Mouse (Mus musculus) spleen, adult 18-20 months (tissue): ENCODE results near the gene Trim46.

ENCODE experiments used
- DNase-seq, 2 experiments: peaks; one replicate each; pipeline ENCODE4 v3.0.0; 2022; ENCODE audit warnings: mixed read lengths in 2 of 2

Trim46 gene

DNA sequence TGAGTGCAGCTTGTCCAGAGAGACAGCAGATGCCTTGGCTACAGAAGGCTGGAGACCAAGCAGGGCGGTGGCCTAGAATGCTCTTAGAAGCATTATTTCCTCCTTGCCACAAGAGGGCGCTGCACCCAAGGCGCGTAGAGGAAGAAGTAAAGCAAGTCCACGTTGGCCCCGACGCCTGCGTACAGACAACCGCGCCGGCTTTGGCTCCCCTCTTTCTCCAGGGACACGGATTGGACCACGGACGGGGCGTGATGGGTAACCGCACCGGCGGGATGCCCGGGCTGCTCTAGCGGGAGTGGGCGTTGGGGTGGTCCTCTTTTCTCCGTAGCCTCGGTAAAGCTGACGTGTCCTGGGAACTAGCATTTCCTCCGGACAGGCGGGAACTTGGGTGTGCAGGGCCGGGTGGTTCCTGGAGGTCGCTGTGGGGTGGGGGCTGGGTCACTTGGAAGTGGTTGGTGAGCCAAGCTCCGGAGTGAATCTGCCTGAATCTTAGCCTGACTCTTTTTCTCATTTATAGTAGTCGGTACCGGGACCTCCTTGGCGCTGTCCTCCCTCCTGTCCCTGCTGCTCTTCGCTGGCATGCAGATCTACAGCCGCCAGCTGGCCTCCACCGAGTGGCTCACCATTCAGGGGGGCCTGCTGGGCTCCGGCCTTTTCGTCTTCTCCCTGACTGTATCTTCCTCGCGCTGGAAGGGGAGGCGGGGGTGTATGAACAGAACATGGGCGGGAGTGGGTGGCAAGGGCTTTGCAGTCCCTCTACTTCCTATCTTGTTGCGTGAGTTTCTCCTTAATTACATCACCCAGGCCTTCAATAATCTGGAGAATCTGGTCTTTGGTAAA lies at the start of gene Trim46:
Gene Trim46 (minus strand): TSS at position 49 of the 840 bp plus-strand sequence.
- DNase-seq = peak; percentile 75 to 85

DNA sequence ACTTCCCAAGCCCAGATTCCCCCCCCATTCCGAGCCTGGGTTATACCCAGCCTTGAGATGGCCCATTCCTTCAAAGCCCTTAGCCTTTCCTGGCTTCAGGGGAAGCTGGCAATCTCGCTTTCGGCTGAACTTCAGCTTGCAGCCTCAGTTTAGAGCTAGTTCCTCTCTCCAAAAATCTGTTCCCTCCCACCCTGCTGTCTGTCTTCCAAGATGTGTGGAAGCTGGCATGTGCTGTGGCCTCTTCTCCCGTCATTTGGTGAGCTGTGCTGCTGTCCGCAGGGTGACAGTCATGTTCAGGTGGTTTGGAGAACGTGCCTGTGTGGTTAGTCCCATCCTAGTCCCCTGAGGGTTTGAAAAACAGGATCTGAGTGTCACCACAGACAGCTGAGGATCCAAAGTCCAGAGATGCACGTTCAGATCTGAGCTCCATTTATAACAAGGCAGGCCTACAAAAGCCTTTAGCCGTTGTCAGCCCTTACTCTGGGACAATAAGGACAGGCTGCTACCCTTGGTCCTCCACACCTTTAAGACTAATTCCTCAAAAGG lies 49.6 kb upstream of the Trim46 start:
- no peak for DNase-seq

DNA sequence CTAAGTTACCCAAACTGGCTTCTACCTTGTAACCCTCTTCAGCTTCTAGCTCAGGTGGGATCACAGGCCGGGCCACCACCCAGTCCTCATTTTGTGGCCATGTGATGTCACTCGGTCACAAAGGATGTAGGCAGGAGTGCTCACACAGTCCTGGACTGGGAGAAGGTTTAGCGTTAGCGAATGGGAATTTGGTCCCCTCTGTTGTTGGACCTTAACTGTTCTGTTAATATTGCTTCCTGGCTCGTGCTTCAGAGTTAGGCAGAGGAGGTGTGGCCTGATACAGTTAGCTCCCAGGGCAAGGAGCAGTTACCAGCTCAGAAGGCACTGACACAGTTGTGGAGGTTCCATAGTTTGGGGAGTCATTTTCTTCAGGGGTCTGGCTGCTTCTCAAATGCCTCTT lies 48.1 kb upstream of the Trim46 start:
- DNase-seq = no peak

DNA sequence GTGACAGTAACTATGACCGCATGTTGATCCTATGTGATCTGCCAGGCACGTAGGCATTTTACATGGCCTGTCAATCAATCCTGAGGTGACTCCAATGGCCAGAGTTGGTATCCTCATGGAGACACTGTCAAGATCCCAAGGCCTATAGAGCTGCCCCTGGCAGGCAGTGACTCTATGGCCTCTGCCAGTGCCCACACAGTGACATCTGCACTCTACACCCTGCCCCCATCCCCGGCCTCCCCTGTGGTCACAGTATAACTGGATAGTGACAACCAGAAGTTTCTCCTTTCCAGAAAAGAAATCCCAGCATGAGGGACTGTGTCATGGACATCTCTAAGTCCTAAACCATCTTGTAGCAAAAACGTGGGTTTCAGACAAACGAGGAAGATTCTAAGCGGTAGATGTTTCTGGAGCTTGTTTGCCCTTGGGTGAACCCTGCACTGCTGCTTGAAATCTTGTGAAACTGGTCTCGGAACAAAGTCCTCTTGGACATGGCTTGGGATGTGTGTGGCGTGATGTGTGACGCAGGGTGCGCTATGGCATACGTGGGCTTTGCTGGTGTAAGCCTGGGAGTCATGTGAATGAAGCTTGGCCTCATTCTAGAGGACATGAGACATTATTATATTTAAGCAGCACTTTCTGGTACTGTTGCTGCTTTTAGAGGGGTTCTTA lies 47.3 kb upstream of the Trim46 start:
- DNase-seq = no peak

DNA sequence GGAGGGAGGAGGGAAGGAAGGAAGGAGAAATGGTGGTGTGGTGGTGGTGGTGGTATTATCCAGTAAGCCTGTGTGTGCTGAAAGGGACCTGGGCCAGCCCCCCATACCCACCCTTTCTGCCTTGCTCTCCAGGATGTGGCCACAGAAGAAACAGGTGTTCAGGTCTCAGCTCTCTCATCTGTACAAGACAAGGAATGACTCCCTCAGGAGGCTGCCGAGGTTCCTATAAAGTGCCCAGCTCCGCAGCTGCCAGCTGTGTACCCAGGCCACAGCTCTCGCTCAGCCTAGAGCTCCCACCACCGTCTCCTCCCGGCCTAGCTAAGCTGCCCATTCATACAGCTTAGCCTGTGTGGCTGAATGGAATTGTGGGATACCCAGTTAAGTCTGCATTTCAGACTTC lies 46.2 kb upstream of the Trim46 start:
- no peak for DNase-seq

DNA sequence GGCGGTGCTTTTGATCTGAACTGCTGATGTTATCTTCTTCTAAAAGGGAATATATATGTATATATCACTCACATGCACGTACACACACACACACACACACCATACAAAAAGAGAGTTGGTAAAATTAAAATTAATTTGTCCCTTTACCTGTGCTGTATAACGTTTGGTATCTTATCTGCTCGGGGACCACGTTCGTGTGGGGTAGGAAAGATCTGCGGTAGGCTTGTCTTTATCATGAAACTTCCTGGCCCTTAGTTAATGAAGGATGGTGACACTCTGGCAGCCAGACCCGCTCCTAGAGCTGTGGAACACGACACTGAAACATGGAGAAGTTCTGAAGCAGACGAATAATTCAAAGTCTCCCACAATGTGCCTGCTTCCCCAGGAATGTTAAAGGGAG lies 45.8 kb upstream of the Trim46 start:
- DNase-seq = no peak

DNA sequence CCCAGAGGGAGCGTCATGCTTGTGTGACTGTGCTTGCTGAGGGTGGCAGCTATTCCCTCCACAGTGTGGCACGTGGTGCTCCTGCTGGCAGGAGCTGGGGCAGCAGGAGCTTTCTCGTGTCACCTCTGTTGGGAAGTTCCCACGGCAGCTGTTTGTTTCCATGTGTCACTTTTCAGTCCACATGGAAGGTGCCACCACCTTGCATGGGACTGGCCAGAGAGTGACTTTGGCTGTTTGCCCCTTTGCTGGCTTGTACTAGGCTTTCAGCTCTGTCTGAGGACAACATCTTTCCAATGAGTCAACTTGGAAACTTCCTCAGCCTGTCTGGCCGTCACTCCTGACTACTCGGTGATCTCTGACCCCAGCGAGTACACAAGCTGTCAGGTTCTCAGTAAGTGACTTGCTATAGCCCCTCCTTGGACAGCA lies 42.4 kb upstream of the Trim46 start:
- no peak for DNase-seq

DNA sequence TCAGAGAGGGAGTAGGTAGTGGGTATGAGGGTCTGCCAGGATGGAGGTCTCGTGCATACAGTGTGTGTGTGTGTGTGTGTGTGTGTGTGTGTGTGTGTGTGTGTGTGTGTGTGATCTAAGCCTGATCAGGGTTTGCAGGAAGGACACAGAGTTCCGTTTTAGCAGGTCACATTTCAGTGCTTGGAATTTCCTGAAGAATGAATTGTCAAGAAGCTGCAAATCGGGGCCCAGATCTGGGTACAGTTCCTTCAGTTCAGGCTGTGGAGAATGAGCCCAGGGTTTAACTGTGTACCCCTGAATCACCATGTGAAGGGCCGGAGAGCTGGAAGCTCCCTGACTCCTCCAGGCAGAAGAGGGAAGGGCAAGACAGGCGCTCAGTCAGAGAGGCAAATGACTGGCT lies 41.2 kb upstream of the Trim46 start:
- no peak for DNase-seq

DNA sequence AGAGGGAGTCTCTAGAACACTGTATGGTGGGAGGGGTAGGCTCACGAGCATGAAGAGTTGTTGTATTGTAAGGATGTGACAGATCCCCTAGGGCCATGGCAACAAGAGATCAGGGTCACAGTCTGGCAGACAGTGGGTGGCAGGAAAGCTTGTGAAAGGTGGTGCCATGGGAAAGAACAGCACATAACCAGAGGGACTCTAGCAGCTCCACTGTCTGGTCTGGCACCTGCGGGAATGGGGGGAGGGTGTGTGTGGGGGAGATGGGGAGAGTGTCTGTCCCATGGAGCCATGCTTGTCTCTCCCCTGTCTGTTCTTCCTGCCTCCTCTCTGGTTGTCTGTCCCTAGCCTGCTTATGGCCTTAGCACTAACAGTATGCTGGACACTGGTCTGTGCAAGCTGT lies 39.4 kb upstream of the Trim46 start:
- DNase-seq = no peak

DNA sequence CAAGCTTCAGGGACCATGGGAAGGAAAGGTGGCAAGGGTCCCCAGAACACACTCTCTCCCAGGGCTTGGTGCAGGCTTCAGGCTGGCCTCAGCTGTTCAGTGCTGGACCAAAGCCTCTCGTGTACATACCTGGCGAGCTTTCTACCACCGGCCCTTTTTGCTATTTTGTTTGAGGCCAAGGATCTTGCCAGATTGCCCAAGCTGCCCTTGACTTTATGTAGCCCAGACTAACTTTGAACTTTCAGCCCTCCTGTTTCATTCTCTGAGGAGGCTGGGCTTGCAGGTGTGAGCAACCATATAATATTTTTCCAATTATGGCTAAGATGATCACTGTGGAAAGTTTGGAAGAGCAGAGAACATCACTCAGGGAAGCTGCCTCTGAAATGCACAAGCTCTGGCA lies 38.2 kb upstream of the Trim46 start:
- DNase-seq = no peak

DNA sequence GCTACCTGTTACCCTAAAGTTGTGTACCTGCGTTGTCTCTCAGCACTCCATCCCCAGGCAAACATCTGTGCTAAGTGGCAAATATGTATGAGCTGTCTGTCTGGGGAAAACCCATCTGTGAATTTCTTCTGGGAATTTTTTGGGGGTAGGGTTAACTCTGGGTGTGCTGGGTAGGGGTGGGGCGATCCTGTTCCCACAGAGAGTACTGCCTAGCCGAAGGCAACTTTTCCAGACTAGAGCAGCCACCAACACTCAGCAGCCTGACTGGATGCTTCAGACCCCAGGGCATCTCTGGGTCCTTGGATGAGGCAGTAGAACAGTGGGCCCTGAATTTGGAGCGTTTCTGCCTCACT lies 36.2 kb upstream of the Trim46 start:
- DNase-seq = no peak

DNA sequence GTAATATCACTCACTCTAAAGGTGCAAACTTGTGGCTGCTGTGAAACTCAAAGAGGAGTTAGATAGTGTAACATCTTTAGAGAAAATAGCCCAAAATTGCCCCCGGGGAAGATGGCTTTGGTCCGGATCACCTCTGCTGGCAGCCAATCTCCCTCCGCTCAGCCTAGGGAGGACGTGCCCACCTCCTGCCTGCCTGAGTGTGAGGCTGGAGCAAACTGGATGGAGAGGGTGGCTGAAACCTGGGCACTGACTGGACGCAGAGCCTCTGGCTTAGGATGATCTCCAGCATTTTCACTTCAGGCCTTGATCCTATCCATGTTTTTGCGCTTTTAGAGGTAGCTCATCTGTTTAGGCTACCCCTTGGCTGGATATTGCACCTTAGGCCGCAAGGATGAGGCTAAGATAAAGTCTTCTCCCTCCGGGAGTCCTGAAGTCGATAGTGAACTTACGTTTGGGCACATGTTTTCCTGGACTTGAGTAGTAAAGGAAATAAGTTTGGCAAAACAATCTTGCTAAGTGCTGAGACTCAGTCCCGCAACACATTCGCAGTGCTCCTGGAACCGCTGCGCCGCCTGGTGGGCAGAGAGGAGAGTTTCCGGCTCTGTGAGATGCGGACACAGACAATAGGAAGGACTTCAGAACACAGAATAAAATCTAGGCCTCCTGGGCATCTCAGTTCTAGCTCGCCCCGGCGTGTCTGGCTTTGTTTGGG lies 35.6 kb upstream of the Trim46 start:
- peak; percentile 70 to 91 for DNase-seq

DNA sequence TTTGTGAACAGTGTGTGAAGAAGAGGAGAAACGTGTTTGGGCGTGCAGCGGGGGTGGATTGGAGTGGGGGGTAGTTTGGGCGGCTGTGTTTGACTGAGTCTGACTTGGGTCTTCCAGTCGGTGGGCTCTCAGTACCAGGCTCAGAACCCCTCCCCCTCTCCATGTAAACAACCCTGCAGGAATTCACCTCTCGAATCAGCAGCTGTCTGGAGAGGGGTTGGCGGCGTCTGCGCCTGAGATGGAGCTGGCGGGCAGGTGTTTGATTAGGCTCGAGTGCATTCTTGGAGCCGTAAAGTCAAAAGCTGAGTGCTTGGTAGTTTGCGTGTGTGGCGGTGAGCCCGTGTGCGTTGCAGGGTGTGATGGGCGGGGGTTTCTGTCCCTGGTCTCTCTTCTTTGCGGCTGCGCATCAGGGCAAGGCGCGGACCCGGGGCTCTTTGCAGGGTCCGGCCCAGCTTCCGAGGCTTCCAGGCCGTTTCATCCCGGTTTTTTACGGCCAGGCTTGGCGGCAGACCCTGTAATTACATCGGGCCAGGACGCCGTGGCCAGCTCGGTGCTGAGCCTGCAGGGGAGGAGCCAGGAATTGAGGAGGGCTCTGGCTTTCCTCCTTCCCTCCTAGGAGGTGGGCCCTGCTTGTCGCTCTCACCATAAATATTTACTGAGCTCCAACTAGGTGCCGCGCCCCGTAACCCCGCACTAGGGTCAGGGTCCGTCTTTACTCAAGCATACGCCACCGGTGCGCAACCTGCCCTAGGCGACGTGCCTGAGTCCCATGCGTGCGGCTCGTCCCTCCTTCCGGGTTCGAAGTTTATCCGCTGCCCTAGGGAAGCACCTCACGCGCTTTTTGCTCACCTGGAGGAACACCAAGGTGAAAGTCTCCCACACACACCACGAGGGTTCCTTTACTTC lies 34.8 kb upstream of the Trim46 start, which contains the start of gene Efna1:
Gene Efna1 (minus strand): TSS at position 537 of the 906 bp plus-strand sequence.
- DNase-seq = peak; percentile 24 to 38

DNA sequence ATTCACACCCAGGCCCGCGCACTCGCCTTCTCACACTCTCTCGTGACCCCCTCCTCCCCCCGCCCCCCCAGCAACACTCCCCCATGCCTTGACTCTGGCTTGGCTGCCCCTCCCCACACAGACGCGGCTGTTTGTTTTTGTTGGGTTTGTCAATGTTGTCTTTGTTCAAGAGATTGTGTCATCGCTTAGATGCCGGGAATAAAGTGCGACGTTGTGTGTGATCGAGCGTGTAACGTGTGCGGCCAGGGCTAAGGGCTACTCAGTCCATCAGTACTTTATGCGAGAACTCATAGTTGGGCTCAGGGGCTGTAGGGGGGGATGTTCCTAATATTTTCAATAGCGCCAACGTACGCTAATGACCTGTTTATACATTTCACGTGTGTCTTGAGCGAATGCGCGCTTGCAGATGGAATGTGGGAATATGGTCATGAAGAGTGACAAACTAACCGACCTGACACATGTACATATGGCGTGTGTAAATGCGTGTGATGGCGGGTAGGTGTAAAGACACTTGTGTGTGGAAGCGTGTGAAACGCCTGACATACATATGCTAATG lies 34.0 kb upstream of the Trim46 start:
- peak in 1 of 2 experiments; percentile 16 for DNase-seq

DNA sequence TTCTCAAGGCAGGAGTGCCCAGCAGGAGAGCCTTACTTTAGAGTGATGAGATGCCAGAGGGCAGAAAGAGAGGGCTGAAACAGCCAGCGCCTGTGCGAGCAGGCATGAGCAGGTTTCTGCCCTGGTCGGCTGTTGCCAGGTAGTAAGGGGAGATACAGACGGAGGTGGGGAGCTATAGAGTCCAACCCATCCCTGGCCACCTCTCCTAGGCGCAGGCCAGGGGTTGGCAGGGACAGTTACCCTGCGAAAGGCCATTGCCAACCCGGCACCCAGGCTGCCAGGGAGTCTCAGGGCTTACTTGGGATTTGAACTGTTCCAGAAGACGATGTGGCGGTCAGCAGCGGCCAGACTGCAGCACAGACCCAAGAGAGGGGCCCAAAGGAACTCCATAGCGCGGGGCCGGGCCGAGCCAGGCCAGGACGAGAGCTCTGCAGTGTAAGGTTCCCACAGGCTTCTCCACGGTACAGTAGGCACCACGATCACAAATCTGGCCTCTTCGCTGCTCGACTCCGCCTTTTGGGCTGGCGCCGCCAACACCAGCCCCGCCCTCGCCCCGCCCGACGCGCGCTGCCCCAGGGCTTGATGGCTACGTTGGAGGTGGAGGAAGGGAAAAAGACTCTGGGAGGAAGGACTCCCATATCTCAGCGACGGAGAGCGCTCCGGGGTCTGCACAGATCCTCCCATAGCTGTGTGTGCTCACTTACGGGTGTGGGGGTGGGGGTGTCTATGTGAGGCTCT lies 33.2 kb upstream of the Trim46 start:
- DNase-seq = peak; percentile 64 to 74

DNA sequence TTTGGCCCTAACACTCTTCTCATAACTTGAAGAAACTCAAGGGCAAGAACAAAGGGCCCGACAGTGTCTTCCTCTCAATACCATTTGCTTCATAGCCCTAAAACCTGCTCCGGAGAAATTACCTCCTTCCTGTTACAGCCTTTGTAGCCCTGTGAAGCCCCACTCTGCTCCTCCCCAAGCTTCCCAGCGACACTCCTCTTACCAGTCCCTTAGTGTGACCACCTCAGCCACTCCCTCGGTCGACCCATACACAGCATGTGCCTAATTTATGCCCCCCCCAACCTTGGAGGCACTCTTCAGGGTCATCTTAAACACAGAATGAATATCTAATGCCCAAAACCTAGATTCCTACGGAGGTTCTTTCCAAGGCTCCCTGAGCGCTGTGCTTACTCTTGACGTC lies 32.5 kb upstream of the Trim46 start:
- no peak for DNase-seq

DNA sequence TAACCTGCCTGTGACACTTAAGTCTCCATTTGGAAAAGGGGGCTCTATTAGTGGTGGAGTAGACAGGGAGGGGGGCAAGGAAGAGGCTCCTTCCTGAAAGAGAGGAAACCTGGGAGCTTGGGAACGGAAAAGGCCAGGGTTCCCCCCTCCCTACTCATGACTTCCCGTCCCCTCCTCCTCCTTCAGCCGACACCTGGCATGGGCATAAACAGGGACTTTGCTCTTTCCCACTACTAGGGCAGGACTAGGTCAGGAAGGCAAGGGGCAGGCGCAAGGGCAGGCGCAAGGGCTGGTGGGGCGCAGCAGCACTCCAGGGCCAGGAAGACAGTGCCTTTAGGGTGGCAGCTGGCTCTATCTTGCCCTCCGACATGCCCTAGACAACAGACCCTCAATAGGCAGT lies 32.0 kb upstream of the Trim46 start:
- DNase-seq = no peak

DNA sequence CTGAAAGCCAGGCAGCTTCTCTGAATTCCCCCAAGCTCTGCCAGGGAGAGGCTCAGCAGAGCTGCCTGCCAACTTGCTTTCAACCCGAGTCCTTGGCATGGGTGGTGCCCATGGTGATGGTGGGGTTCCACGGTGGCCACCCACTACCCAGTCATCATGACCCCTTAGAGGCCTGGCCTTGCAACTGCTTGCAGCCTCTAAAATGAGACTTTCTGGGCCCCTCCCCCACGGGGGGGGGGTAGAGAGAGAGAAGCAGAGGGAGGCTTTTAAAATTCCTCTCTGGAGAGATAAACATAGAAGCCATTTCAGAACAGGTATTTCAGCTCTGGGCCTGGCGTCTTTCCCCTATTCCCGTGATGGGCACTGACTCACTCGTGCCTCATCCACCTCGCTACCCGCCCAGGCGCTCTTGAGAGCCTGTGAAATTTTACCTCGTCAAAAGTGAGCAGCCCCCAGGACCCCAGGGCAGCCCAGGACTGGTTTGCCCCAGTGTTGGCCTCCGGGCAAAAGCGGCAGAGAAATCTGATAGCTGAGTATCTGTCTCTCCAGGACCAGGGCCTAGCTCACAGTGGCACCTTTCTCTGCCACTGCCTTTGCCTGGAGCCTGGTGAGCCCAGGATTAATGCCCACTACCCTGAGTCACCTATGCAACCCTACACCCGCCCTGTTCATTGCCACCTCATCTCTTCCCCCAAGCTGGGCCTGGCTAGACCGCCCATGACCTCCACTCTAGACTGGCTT lies 31.3 kb upstream of the Trim46 start:
- no peak for DNase-seq

DNA sequence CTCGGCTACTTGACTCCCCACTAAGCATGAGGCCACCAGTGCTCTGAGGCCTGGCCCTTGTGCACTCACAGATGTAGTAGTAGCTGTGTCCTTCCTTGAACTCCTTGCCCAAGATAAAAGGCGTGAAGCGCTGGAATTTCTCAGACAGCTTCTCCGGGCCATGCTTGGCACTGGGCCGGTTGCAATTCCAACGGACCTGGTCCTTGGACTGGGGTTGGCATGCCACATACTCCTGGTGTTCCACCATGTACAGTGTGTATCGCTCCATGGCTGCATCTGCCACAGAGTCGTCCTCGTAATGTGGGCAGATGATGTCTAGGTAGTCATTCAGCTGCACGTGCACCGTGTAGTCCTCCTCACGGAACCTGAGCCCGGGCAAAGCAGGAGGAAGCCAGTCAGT lies 30.0 kb upstream of the Trim46 start:
- DNase-seq = no peak

DNA sequence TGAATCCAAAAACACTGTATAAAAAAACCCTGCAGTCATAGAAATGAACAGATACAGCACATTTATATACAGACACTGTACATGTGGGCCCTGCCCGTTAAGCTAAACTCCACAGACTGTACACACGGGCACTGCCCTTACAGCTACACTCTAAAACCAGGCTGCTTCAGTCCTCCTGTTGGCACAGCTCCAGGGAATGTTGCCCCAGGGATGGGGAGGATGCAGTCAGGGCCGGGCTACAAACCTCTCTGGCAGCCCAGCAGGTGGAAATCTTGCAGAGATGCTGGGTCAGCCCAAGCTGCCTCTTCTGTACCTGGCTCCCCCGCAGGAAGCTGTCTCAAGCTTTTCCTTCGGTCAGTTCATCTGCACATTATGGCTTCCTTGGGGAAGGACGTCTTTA lies 25.7 kb upstream of the Trim46 start:
- DNase-seq = no peak

DNA sequence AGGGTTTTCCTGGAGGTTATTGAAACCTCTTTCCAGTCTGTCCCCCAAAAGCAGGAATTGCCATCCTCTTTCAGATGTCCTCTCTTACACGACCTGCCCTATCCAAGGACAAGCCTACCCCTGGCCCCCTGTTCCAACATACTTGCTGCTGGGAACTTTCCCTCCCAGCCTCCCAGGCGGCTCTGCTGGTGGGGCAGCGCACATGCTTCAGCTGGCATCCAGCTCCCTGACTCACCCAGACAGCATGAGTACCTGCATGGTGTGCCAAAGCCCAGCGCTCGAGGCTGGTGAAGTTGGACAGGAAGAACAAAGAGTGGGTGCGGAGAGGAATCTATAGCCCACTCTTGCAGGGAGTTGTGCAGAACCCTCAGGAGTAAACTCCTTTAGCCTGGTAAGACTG lies 24.8 kb upstream of the Trim46 start:
- peak in 1 of 2 experiments; percentile 23 for DNase-seq
